Mouse (Mus musculus) CH12F3 (cell line): ENCODE results near the gene Shisa9.

Source experiments
- in situ Hi-C: fragments of 300-500 bp; cut with MboI; formaldehyde crosslinking; loops from 2 replicates; pipeline ENCODE4 v1.14.3; 2020; ENCODE audit warnings: low sequenced_read_pairs

The Shisa9 gene

DNA sequence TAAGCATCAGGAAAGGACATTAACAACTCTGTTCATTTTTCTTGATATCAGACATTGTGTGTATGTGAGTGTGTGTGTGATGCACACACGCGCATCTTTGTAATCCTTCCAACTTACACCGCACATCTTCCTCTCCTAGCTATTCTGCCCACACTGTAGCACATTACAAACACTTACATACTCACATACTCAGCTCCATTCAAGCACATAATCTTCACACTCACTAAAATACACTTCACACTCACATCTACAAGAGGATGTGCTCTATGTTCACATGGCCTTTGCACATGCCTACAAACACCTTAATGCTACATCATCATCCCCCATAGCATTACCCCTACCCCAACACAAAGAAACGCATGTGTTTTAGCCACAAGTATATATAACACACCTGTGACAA is 212.9 kb downstream of the Shisa9 start:
- in situ Hi-C loops = no loop called here

DNA sequence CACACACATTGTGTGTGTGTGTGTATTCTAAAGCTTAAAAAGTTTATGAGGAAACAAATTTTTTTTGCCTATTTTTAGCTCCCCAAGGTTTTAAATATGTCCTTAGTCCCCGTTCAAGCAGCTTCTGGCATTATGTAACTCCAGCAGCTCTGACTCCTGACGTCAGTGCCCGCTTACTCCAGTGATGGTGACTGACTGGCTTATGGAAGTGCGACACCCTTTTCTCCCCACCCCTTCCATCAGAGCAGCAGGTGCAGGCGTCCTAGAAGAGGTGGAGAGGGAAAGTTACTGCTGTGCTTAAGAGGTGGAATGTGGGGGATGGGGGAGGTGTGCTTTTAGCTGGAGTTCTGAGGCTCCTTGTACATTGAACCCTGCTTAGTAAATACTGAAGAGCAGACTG is 213.7 kb downstream of the Shisa9 start:
- in situ Hi-C loops = no loop called here

- in situ Hi-C loops = no loop called here
Observed at GRCm38 (mm10) chr16:12201216-12201615, 217.3 kb downstream of the Shisa9 start.

DNA sequence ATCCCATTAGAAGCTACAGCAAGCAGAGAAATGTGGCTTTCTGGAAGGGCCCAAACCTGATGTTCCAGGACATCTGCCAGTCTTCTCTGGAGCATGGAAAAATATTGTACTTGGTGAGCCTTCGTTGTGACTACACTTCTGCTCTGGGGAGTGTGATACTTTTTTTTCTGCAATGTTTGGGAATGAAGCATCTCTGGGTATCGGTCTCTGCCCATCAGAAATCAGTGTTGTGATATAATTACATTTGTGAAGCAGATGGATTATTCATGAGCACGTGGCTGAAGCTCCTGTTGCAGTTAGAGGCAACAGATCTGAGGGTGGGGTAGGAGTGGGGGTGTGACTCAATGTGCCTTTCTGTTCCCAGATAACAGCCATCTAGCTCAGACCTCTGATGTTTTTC is 218.2 kb downstream of the Shisa9 start:
- in situ Hi-C loops = no loop called here

DNA sequence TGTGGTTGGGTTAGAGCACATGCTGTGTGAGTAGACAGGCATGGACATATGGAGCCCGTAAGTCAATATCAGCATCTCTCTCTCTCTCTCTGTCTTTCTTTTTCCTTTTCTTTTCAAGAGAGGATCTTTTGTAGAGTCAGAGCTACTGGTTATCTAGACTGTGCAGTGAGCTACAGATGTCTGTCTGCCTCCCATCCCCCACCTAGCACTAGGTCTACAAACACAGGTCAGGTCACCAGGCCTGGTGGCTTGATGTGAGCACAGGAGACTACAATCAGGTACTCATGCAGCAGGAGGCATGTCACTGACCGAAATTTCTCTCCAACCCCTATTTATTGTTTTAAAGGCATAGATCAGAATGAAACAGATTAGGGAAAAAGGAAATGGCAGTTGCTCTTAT is 219.1 kb downstream of the Shisa9 start:
- in situ Hi-C loops = no loop called here

GRCm38 (mm10) chr16:12204423-12204822 is 220.5 kb downstream of the Shisa9 start:
- in situ Hi-C loops = no loop called here

- in situ Hi-C loops = no loop called here
Observed at GRCm38 (mm10) chr16:12206421-12206950, 222.6 kb downstream of the Shisa9 start.

DNA sequence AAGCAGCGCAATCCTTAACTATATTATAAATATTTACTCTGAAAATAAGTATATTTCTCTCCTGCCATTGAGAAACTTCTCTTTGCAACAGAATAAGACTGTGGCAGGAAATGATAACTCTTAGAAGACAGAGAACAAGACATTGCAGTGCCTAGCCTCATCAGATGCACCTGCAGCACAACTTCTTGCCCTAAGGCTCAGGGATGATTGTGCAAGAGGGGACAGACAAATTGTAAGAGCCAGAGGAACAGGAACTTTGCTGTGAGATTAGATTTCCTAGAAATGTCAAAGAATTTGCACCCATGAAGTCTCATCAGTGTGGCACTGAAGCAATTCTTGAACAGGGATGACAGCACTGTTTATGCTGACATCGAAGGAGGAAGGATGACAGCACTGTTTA is 223.0 kb downstream of the Shisa9 start:
- in situ Hi-C loops = no loop called here

- in situ Hi-C loops = no loop called here
Observed at GRCm38 (mm10) chr16:12209355-12209754, 225.4 kb downstream of the Shisa9 start.

- in situ Hi-C loops = no loop called here
Observed at GRCm38 (mm10) chr16:12209819-12210218, 225.9 kb downstream of the Shisa9 start.

DNA sequence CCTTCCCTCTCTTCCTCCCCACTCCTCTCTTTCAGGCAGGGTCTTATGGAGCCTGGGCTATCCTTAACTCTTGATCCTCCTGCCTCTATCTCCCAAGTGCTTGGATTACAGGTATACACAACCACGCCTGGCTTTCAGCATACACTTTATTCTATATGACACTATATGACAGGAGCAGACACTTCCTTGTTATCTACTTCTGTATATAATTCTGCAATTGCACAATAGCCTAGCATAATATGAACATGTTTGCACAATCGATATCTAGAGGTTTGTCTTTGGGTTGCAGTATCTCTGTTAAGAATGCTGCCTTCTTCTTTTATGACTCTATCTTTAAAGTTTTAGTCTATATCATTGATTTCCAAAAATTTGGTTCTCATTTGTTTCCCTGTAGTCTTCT is 230.1 kb downstream of the Shisa9 start:
- in situ Hi-C loops = no loop called here

GRCm38 (mm10) chr16:12217289-12218150 is 233.6 kb downstream of the Shisa9 start:
- in situ Hi-C loops = no loop called here

- in situ Hi-C loops = no loop called here
Observed at GRCm38 (mm10) chr16:12218151-12218532, 234.2 kb downstream of the Shisa9 start.

DNA sequence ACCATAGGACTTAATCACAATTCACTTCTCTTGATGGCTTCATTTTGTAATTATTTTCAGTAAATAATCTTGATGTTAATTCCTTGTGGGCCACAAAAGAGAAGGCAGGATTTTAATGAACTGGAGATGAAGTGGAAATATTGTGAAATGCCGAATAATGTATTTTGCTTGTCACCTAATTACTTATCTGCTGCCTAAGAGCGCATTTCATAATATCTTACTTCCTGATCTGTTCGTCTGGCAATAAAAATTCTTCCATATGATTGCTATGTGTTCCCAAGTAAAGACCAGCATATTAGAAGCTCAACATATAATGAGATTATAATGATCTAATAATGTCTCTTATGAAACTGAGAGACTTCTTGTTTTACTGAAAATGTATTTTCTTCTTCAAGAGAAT is 235.9 kb downstream of the Shisa9 start:
- in situ Hi-C loops = no loop called here

GRCm38 (mm10) chr16:12223537-12223936 is 239.6 kb downstream of the Shisa9 start:
- in situ Hi-C loops = no loop called here

DNA sequence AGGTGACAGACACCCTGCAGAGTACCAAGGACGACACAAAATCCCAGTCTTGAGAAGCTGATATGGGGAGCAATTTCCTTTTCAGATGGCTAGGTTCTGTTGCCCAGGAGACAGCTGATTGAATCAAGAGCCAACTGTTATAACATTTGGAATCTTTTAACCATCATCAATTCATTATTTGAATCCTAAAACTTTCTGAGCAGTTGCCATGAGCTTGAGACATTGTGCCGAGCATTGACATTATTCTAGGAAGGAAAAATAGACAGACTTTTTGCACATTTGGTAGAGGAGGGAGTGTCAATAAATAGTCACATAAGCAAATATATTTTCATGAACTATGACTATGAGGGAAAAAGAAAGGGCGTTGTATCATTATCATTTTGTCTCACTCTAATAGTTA is 243.0 kb downstream of the Shisa9 start:
- in situ Hi-C loops = no loop called here

DNA sequence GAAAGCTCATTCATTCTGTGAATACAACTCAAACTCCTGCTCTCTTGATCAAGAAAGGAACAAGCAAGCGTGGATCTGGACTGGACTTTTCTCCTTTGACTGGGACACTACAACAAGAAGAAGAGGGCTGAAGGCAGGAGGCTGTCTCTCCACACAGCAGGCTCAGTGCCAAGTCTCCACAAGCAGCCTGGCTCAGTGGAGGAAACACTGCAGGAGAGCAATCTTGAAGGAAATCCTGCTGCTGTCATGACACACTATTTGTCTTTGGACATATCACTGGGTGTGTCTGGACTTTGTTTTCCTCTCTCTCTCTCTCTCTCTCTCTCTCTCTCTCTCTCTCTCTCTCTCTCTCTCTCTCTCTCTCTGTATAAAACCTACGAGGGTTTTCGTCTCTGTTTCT is 249.4 kb downstream of the Shisa9 start:
- in situ Hi-C loops = no loop called here

DNA sequence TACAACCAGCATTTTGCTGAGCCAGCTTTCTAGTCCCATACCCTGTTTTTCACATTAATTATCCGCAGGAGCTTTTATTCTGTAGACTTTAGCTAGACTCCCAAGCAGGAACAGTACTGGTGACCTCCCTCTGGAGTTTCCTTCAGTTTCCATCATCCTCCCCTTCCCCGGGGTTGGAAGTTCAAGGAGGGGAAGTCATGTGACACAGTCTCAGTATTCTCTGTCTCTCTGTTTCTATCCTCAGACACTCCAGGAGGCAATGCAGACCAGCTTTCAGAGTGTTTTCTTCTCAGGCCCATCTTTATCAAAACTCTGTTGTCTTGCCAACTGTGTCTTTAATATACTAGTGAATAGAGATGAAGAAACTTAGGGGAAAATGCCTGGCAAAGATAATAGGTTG is 250.4 kb downstream of the Shisa9 start:
- in situ Hi-C loops = no loop called here

DNA sequence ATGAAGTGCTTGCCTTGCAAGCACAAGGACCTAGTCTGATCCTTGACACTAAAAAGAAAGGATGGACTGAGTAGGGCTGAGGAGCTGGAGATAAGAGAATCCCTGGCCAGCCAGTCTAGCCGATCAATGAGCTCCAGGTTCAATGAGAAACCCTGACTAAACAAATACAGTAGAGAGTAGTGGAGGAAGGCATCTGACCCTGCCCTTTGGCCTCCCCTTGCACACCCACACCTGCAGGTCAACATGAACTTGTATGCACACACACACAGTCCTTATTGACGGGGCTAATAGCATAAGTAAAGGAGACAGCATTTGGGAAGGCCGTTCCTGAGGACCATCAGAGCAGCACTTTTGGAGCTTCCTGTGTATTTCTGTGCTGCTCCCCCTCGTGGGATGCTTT is 254.7 kb downstream of the Shisa9 start:
- in situ Hi-C loops = no loop called here

- in situ Hi-C loops = no loop called here
Observed at GRCm38 (mm10) chr16:12259361-12259760, 275.4 kb downstream of the Shisa9 start.

GRCm38 (mm10) chr16:12265828-12266227 is 281.9 kb downstream of the Shisa9 start:
- in situ Hi-C loops = no loop called here

- in situ Hi-C loops = no loop called here
Observed at GRCm38 (mm10) chr16:12300523-12300922, 316.6 kb downstream of the Shisa9 start.

- in situ Hi-C loops = no loop called here
Observed at GRCm38 (mm10) chr16:12303420-12303819, 319.5 kb downstream of the Shisa9 start.
